Mouse (Mus musculus): ENCODE results near the gene Gm17019.
"Not testable (repeated sequence)": the region's sequence is repeated elsewhere in the genome, so short reads cannot be mapped to it uniquely, and the experiment has no call there.

The Gm17019 gene

GRCm38 (mm10) chr5:15032898-15033297, at the start of gene Gm17019:
Gm17019 (minus strand) TSS chr5:15032998.
- not testable (repeated sequence) for DNase-seq (ENCODE audit: low spot score)

- not testable (repeated sequence) for DNase-seq (ENCODE audit: low spot score)
Measured at GRCm38 (mm10) chr5:15062385-15062715, 29.6 kb upstream of the Gm17019 start.

- not testable (repeated sequence) for DNase-seq (ENCODE audit: low spot score)
Measured at GRCm38 (mm10) chr5:15061638-15062384, 29.0 kb upstream of the Gm17019 start.

- DNase-seq (ENCODE audit: low spot score) = not testable (repeated sequence)
Measured at GRCm38 (mm10) chr5:15054151-15055025, 21.6 kb upstream of the Gm17019 start.

GRCm38 (mm10) chr5:15053606-15053962, 20.8 kb upstream of the Gm17019 start:
- DNase-seq (ENCODE audit: low spot score) = not testable (repeated sequence)

- DNase-seq (ENCODE audit: low spot score) = not testable (repeated sequence)
Measured at GRCm38 (mm10) chr5:15052945-15053605, 20.3 kb upstream of the Gm17019 start.

- not testable (repeated sequence) for DNase-seq (ENCODE audit: low spot score)
Measured at GRCm38 (mm10) chr5:15050807-15051206, 18.0 kb upstream of the Gm17019 start.

GRCm38 (mm10) chr5:15044830-15045767, 12.3 kb upstream of the Gm17019 start:
- DNase-seq (ENCODE audit: low spot score) = not testable (repeated sequence)

GRCm38 (mm10) chr5:15040784-15041183, 8.0 kb upstream of the Gm17019 start:
- DNase-seq (ENCODE audit: low spot score) = not testable (repeated sequence)

GRCm38 (mm10) chr5:15039984-15040383, 7.2 kb upstream of the Gm17019 start:
- DNase-seq (ENCODE audit: low spot score) = not testable (repeated sequence)

GRCm38 (mm10) chr5:15024316-15024715, 8.5 kb downstream of the Gm17019 start:
- DNase-seq (ENCODE audit: low spot score) = not testable (repeated sequence)

GRCm38 (mm10) chr5:15020067-15020466, 12.7 kb downstream of the Gm17019 start:
- DNase-seq (ENCODE audit: low spot score) = not testable (repeated sequence)

GRCm38 (mm10) chr5:15010639-15011582, 21.9 kb downstream of the Gm17019 start:
- not testable (repeated sequence) for DNase-seq (ENCODE audit: low spot score)

- not testable (repeated sequence) for DNase-seq (ENCODE audit: low spot score)
Measured at GRCm38 (mm10) chr5:15006907-15007306, 25.9 kb downstream of the Gm17019 start.

GRCm38 (mm10) chr5:15006288-15006687, 26.5 kb downstream of the Gm17019 start:
- not testable (repeated sequence) for DNase-seq (ENCODE audit: low spot score)

GRCm38 (mm10) chr5:15005584-15005983, 27.2 kb downstream of the Gm17019 start:
- DNase-seq (ENCODE audit: low spot score) = not testable (repeated sequence)

- DNase-seq (ENCODE audit: low spot score) = not testable (repeated sequence)
Measured at GRCm38 (mm10) chr5:15004569-15005562, 27.9 kb downstream of the Gm17019 start.

GRCm38 (mm10) chr5:14998077-14998476, 34.7 kb downstream of the Gm17019 start:
- DNase-seq (ENCODE audit: low spot score) = not testable (repeated sequence)

GRCm38 (mm10) chr5:14997556-14997955, 35.2 kb downstream of the Gm17019 start:
- not testable (repeated sequence) for DNase-seq (ENCODE audit: low spot score)
